Mouse (Mus musculus): ENCODE data around the gene Il1rl2. TPM values are rescaled to one million over a fixed set of nuclear protein-coding genes. Genes with fewer than 3 reads are reported as not detected.

The Il1rl2 gene
- total and polyA plus RNA-seq, 3 experiments = 0.04 to 0.08 TPM; not detected in 1

- TF ChIP-seq MYC (IDR thresholded peaks at IDR 0.05; ENCODE audit: low read depth, low read length) (peak; percentile 31; the same call in 1 of the 2 replicates), ZC3H11A (IDR thresholded peaks at IDR 0.05; ENCODE audit: low read depth, low read length) (no peak), TBP (IDR thresholded peaks at IDR 0.05; ENCODE audit: low read depth, low read length) (peak; percentile 85), TCF12 (IDR thresholded peaks at IDR 0.05; ENCODE audit: low read depth, low read length) (no peak), MAX (IDR thresholded peaks at IDR 0.05; ENCODE audit: low read length) (no peak), UBTF (IDR thresholded peaks at IDR 0.05; ENCODE audit: borderline replicate concordance, insufficient read depth, low read depth, low read length) (no peak), RAD21 (IDR thresholded peaks at IDR 0.05; ENCODE audit: low read depth, low read length) (no peak)
Observed at GRCm38 (mm10) chr1:40354665-40355064, 30.3 kb downstream of the Il1rl2 start (continued).

GRCm38 (mm10) chr1:40355431-40355843, 31.0 kb downstream of the Il1rl2 start:
- peak; percentile 49 for DNase-seq (ENCODE audit: low read depth, low spot score)
- H3K9me3 ChIP-seq (replicated peaks; ENCODE audit: insufficient read depth, low read length) = no peaks in the 10 kb centered on the region
- peaks cover 19 to 67% of the 10 kb centered on the region in 2 experiments for H3K4me1 ChIP-seq (ENCODE audit: control insufficient read depth in 1 of 2, insufficient read depth in 2 of 2, low read length in 2 of 2)
- H3K79me2 ChIP-seq (ENCODE audit: control insufficient read depth, insufficient read depth, low read length, poor library complexity) = no peaks in the 10 kb centered on the region
- H3K4me3 ChIP-seq (ENCODE audit: control insufficient read depth in 1 of 2, insufficient read depth in 1 of 2, low read depth in 2 of 2, low read length in 2 of 2) = no peak overlapping the region
- H3K27me3 ChIP-seq (ENCODE audit: control insufficient read depth in 1 of 2, insufficient read depth in 2 of 2, low read length in 2 of 2) = no peaks in the 10 kb centered on the region
- H3K9ac ChIP-seq (ENCODE audit: control insufficient read depth, low read depth, low read length, poor library complexity, severe bottlenecking) = no peak overlapping the region
- H3K27ac ChIP-seq (ENCODE audit: control insufficient read depth, low read depth, low read length) = peak overlapping the region; percentile 48
- TF ChIP-seq ELF1 (IDR thresholded peaks at IDR 0.05; ENCODE audit: low read depth, low read length) (no peak), ETS1 (IDR thresholded peaks at IDR 0.05; ENCODE audit: low read depth, low read length) (0 out of 2 replicates have a peak, but pooled peaks have one; percentile 45), ZKSCAN1 (IDR thresholded peaks at IDR 0.05; ENCODE audit: low read depth, low read length) (no peak), CTCF (IDR thresholded peaks at IDR 0.05 in 2 of 3, conservative IDR thresholded peaks at IDR 0.05 in 1 of 3; ENCODE audit: control insufficient read depth in 1 of 3, insufficient read depth in 1 of 3, low read depth in 2 of 3, low read length in 3 of 3, poor library complexity in 1 of 3, severe bottlenecking in 1 of 3) (no peak), MAFK (IDR thresholded peaks at IDR 0.05; ENCODE audit: borderline replicate concordance, low read depth, low read length) (no peak), ZMIZ1 (IDR thresholded peaks at IDR 0.05; ENCODE audit: low read depth, low read length) (no peak), EP300 (IDR thresholded peaks at IDR 0.05; ENCODE audit: low read depth in 1 of 2, low read length in 2 of 2) (peak; percentile 25 to 47; a peak in 3 of 4 replicates), GATA1 (IDR thresholded peaks at IDR 0.05; ENCODE audit: low read depth, low read length) (peak; percentile 82)
- H3K36me3 ChIP-seq (ENCODE audit: control insufficient read depth in 1 of 2, insufficient read depth in 2 of 2, low read length in 2 of 2) = peaks cover 0 to 54% of the 10 kb centered on the region in 2 experiments; a peak in 2 of 4 replicates

- TF ChIP-seq TBP (IDR thresholded peaks at IDR 0.05; ENCODE audit: low read depth, low read length) (peak; percentile 77), E2F4 (IDR thresholded peaks at IDR 0.05; ENCODE audit: borderline replicate concordance, low read depth, low read length) (no peak), BHLHE40 (IDR thresholded peaks at IDR 0.05; ENCODE audit: borderline replicate concordance, low read depth, low read length) (no peak), EP300 (IDR thresholded peaks at IDR 0.05; ENCODE audit: low read depth in 1 of 2, low read length in 2 of 2) (peak; percentile 79 to 82), MXI1 (IDR thresholded peaks at IDR 0.05; ENCODE audit: low read depth, low read length) (no peak), NELFE (IDR thresholded peaks at IDR 0.05; ENCODE audit: low read depth, low read length) (no peak), RCOR1 (IDR thresholded peaks at IDR 0.05; ENCODE audit: low read depth, low read length) (peak; percentile 53), POLR2A (IDR thresholded peaks at IDR 0.05; ENCODE audit: control insufficient read depth in 1 of 2, insufficient read depth in 1 of 2, low read depth in 1 of 2, low read length in 2 of 2, poor library complexity in 1 of 2) (no peak), RAD21 (IDR thresholded peaks at IDR 0.05; ENCODE audit: low read depth, low read length) (no peak), GATA1 (IDR thresholded peaks at IDR 0.05; ENCODE audit: low read depth, low read length) (peak; percentile 75), SMC3 (IDR thresholded peaks at IDR 0.05; ENCODE audit: low read depth, low read length) (peak; percentile 28; the same call in 1 of the 2 replicates), MYB (IDR thresholded peaks at IDR 0.05; ENCODE audit: low read depth, low read length) (peak; percentile 51; the same call in 1 of the 2 replicates), UBTF (IDR thresholded peaks at IDR 0.05; ENCODE audit: borderline replicate concordance, insufficient read depth, low read depth, low read length) (0 out of 2 replicates have a peak, but pooled peaks have one; percentile 53), MAX (IDR thresholded peaks at IDR 0.05; ENCODE audit: low read length) (no peak), TCF12 (IDR thresholded peaks at IDR 0.05; ENCODE audit: low read depth, low read length) (peak; percentile 78), ELF1 (IDR thresholded peaks at IDR 0.05; ENCODE audit: low read depth, low read length) (no peak), TAL1 (IDR thresholded peaks at IDR 0.05; ENCODE audit: low read length) (peak; percentile 90), USF1 (IDR thresholded peaks at IDR 0.05; ENCODE audit: low read depth, low read length) (no peak), POLR2AphosphoS5 (IDR thresholded peaks at IDR 0.05; ENCODE audit: borderline replicate concordance, low read depth, low read length) (no peak), ETS1 (IDR thresholded peaks at IDR 0.05; ENCODE audit: low read depth, low read length) (peak; percentile 32; the same call in 1 of the 2 replicates), SIN3A (IDR thresholded peaks at IDR 0.05; ENCODE audit: low read length) (no peak)
- no peak overlapping the region for H3K9ac ChIP-seq (ENCODE audit: control insufficient read depth, low read depth, low read length, poor library complexity, severe bottlenecking)
- H3K4me1 ChIP-seq (ENCODE audit: control insufficient read depth in 1 of 2, insufficient read depth in 2 of 2, low read length in 2 of 2) = peaks cover 19 to 64% of the 10 kb centered on the region in 2 experiments
- DNase-seq (ENCODE audit: low read depth, low spot score) = peak; percentile 81
- H3K36me3 ChIP-seq (ENCODE audit: control insufficient read depth in 1 of 2, insufficient read depth in 2 of 2, low read length in 2 of 2) = peaks cover 0 to 54% of the 10 kb centered on the region in 2 experiments; a peak in 2 of 4 replicates
- no peaks in the 10 kb centered on the region for H3K27me3 ChIP-seq (ENCODE audit: control insufficient read depth in 1 of 2, insufficient read depth in 2 of 2, low read length in 2 of 2)
- peak overlapping the region; percentile 48 for H3K27ac ChIP-seq (ENCODE audit: control insufficient read depth, low read depth, low read length)
- no peaks in the 10 kb centered on the region for H3K79me2 ChIP-seq (ENCODE audit: control insufficient read depth, insufficient read depth, low read length, poor library complexity)
- no peaks in the 10 kb centered on the region for H3K9me3 ChIP-seq (replicated peaks; ENCODE audit: insufficient read depth, low read length)
- H3K4me3 ChIP-seq (ENCODE audit: control insufficient read depth in 1 of 2, insufficient read depth in 1 of 2, low read depth in 2 of 2, low read length in 2 of 2) = no peak overlapping the region
Observed at GRCm38 (mm10) chr1:40355904-40356521, 31.6 kb downstream of the Il1rl2 start.

Data from MEL (cell line).